Mouse (Mus musculus) CH12.LX (cell line): ENCODE results near the gene Sh3rf1. TPM values are rescaled to one million over a fixed set of nuclear protein-coding genes. Genes with fewer than 3 reads are reported as not detected.

Source experiments
- DNase-seq: peaks from one replicate; pipeline ENCODE4 v3.0.0-alpha.2; 2013; ENCODE audit errors: extremely low read depth
- H3K27ac ChIP-seq: 2 replicates; pipeline ENCODE4 v1.5.1; 2012; ENCODE audit warnings: low read depth, mild to moderate bottlenecking, control low read depth, moderate library complexity; ENCODE audit not compliant: insufficient read depth
- H3K27me3 ChIP-seq: replicated peaks from 2 replicates; pipeline ENCODE3; 2012; ENCODE audit warnings: inconsistent platforms
- H3K36me3 ChIP-seq, 2 experiments: replicated peaks in 1 of 2; 2 replicates each; pipeline versions ENCODE3 to v1.6.1; 2012; ENCODE audit warnings: inconsistent platforms in 1 of 2, low read length in 1 of 2, mild to moderate bottlenecking in 1 of 2, mixed read lengths in 1 of 2, moderate library complexity in 1 of 2; ENCODE audit not compliant: control insufficient read depth in 1 of 2, insufficient read depth in 1 of 2
- H3K4me1 ChIP-seq, 2 experiments: 2 replicates each; pipeline ENCODE4 v1.6.1; 2012; ENCODE audit warnings: inconsistent platforms in 1 of 2, moderate library complexity in 1 of 2; ENCODE audit not compliant: insufficient read depth in 2 of 2, control insufficient read depth in 1 of 2
- H3K4me2 ChIP-seq: 2 replicates; pipeline ENCODE4 v1.6.1; 2012; ENCODE audit warnings: low read depth, mild to moderate bottlenecking, control low read depth; ENCODE audit not compliant: poor library complexity, insufficient read depth, severe bottlenecking
- H3K4me3 ChIP-seq, 3 experiments: fragments of 150-350 bp in 1 of 3; sonication (generic) in 1 of 3; replicated peaks in 1 of 3; 2 replicates each; pipeline versions ENCODE3 to v1.5.1; 2011 to 2012; ENCODE audit warnings: low read depth in 2 of 3, low read length in 2 of 3, mild to moderate bottlenecking in 2 of 3, moderate library complexity in 2 of 3, control low read depth in 1 of 3, improper control_type of control experiment in 1 of 3, inconsistent platforms in 1 of 3, mixed read lengths in 1 of 3; ENCODE audit not compliant: poor library complexity in 1 of 3
- H3K79me2 ChIP-seq: replicated peaks from 2 replicates; pipeline ENCODE4 v1.6.1; 2012; ENCODE audit warnings: mild to moderate bottlenecking, moderate library complexity; ENCODE audit not compliant: control insufficient read depth, poor library complexity, insufficient read depth, severe bottlenecking; ENCODE audit errors: extremely low read depth
- H3K9ac ChIP-seq: 2 replicates; pipeline ENCODE4 v1.6.1; 2012; ENCODE audit warnings: low read depth, mild to moderate bottlenecking, control low read depth, moderate library complexity; ENCODE audit not compliant: insufficient read depth
- H3K9me3 ChIP-seq: replicated peaks from 2 replicates; pipeline ENCODE3; 2012; ENCODE audit warnings: low read length, inconsistent platforms, mixed read lengths
- BHLHE40 ChIP-seq: IDR thresholded peaks from 2 replicates; pipeline ENCODE4 v1.6.1; 2011; ENCODE audit warnings: mild to moderate bottlenecking, low read depth, low read length, improper control_type of control experiment
- CHD1 ChIP-seq: IDR thresholded peaks from 2 replicates; pipeline ENCODE4 v1.6.1; 2012; ENCODE audit warnings: low read depth, low read length, improper control_type of control experiment, inconsistent platforms
- CHD2 ChIP-seq: IDR thresholded peaks from 2 replicates; pipeline ENCODE4 v1.6.1; 2011; ENCODE audit warnings: low read length, improper control_type of control experiment
- CTCF ChIP-seq, 2 experiments: IDR thresholded peaks in 1 of 2; conservative IDR thresholded peaks in 1 of 2; 2 replicates each; pipeline ENCODE4 v1.5.1; 2011 to 2012; ENCODE audit warnings: low read depth in 2 of 2, low read length in 2 of 2, improper control_type of control experiment in 1 of 2, inconsistent platforms in 1 of 2, mild to moderate bottlenecking in 1 of 2, moderate library complexity in 1 of 2
- E2F4 ChIP-seq: IDR thresholded peaks from 2 replicates; pipeline ENCODE4 v1.6.1; 2011; ENCODE audit warnings: low read depth, low read length, improper control_type of control experiment; ENCODE audit not compliant: insufficient replicate concordance
- EP300 ChIP-seq: IDR thresholded peaks from 2 replicates; pipeline ENCODE4 v1.6.1; 2011; ENCODE audit warnings: low read length, improper control_type of control experiment
- ETS1 ChIP-seq: conservative IDR thresholded peaks from 2 replicates; pipeline ENCODE4 v1.6.1; 2012; ENCODE audit warnings: low read depth, mild to moderate bottlenecking, inconsistent platforms, low read length, improper control_type of control experiment, moderate library complexity
- IRF4 ChIP-seq: IDR thresholded peaks from 2 replicates; pipeline ENCODE4 v1.6.1; 2014; ENCODE audit warnings: low read depth, mild to moderate bottlenecking, inconsistent platforms, low read length, improper control_type of control experiment
- JUN ChIP-seq: IDR thresholded peaks from 2 replicates; pipeline ENCODE4 v1.6.1; 2011; ENCODE audit warnings: low read depth, mild to moderate bottlenecking, low read length, improper control_type of control experiment, moderate library complexity; ENCODE audit not compliant: insufficient read depth
- JUND ChIP-seq: conservative IDR thresholded peaks from 2 replicates; pipeline ENCODE4 v1.6.1; 2011; ENCODE audit warnings: low read depth, low read length, improper control_type of control experiment
- KAT2A ChIP-seq: IDR thresholded peaks from 2 replicates; pipeline ENCODE4 v1.6.1; 2012; ENCODE audit warnings: low read length, improper control_type of control experiment, inconsistent platforms; ENCODE audit not compliant: insufficient replicate concordance
- MAFK ChIP-seq: IDR thresholded peaks from 2 replicates; pipeline ENCODE4 v1.6.1; 2011; ENCODE audit warnings: low read length, improper control_type of control experiment; ENCODE audit not compliant: insufficient replicate concordance
- MAX ChIP-seq: IDR thresholded peaks from 2 replicates; pipeline ENCODE4 v1.6.1; 2011; ENCODE audit warnings: low read length, improper control_type of control experiment
- MAZ ChIP-seq: IDR thresholded peaks from 2 replicates; pipeline ENCODE4 v1.6.1; 2012; ENCODE audit warnings: low read depth, mild to moderate bottlenecking, inconsistent platforms, low read length, improper control_type of control experiment, moderate library complexity
- MEF2A ChIP-seq: IDR thresholded peaks from 2 replicates; pipeline ENCODE4 v1.6.1; 2014; ENCODE audit warnings: low read depth, mild to moderate bottlenecking, inconsistent platforms, low read length, improper control_type of control experiment, borderline replicate concordance
- MXI1 ChIP-seq: IDR thresholded peaks from 2 replicates; pipeline ENCODE4 v1.6.1; 2011; ENCODE audit warnings: mild to moderate bottlenecking, low read depth, low read length, improper control_type of control experiment
- MYC ChIP-seq: IDR thresholded peaks from 2 replicates; pipeline ENCODE4 v1.6.1; 2011; ENCODE audit warnings: low read depth, mild to moderate bottlenecking, improper control_type of control experiment, low read length
- NELFE ChIP-seq: IDR thresholded peaks from 2 replicates; pipeline ENCODE4 v1.6.1; 2011; ENCODE audit warnings: low read depth, low read length, improper control_type of control experiment
- NRF1 ChIP-seq: IDR thresholded peaks from 2 replicates; pipeline ENCODE4 v1.6.1; 2014; ENCODE audit warnings: low read depth, mild to moderate bottlenecking, inconsistent platforms, low read length, improper control_type of control experiment, moderate library complexity
- POLR2AphosphoS2 ChIP-seq: IDR thresholded peaks from 2 replicates; pipeline ENCODE4 v1.6.1; 2011; ENCODE audit warnings: low read depth, low read length, improper control_type of control experiment
- RAD21 ChIP-seq: IDR thresholded peaks from 2 replicates; pipeline ENCODE4 v1.6.1; 2011; ENCODE audit warnings: low read depth, mild to moderate bottlenecking, low read length, improper control_type of control experiment, moderate library complexity
- RCOR1 ChIP-seq: conservative IDR thresholded peaks from 2 replicates; pipeline ENCODE4 v1.6.1; 2012; ENCODE audit warnings: low read depth, mild to moderate bottlenecking, inconsistent platforms, low read length, improper control_type of control experiment
- SIN3A ChIP-seq: IDR thresholded peaks from 2 replicates; pipeline ENCODE4 v1.6.1; 2012; ENCODE audit warnings: low read length, improper control_type of control experiment, inconsistent platforms
- SMC3 ChIP-seq: IDR thresholded peaks from 2 replicates; pipeline ENCODE4 v1.6.1; 2011; ENCODE audit warnings: low read depth, low read length, improper control_type of control experiment
- TBP ChIP-seq: conservative IDR thresholded peaks from 2 replicates; pipeline ENCODE4 v1.6.1; 2011; ENCODE audit warnings: low read depth, low read length, improper control_type of control experiment
- TCF12 ChIP-seq: IDR thresholded peaks from 2 replicates; pipeline ENCODE4 v1.6.1; 2014; ENCODE audit warnings: low read depth, mild to moderate bottlenecking, inconsistent platforms, low read length, improper control_type of control experiment
- USF1 ChIP-seq: IDR thresholded peaks from 2 replicates; pipeline ENCODE4 v1.6.1; 2014; ENCODE audit warnings: low read depth, mild to moderate bottlenecking, inconsistent platforms, low read length, improper control_type of control experiment
- ZNF384 ChIP-seq: IDR thresholded peaks from 2 replicates; pipeline ENCODE4 v1.6.1; 2012; ENCODE audit warnings: low read depth, low read length, improper control_type of control experiment, inconsistent platforms
- dilution Hi-C: fragments of 300-500 bp; cut with MboI; formaldehyde crosslinking; loops from 2 replicates; pipeline ENCODE4 v1.14.3; 2020; ENCODE audit warnings: low sequenced_read_pairs; ENCODE audit not compliant: extremely low pct_unique_long_range_greater_than_20kb, extremely low pct_ligation_motif_present
- in situ Hi-C: fragments of 300-500 bp; cut with MboI; formaldehyde crosslinking; loops from 3 replicates; pipeline ENCODE4 v1.14.3; 2019; ENCODE audit warnings: low sequenced_read_pairs, low pct_ligation_motif_present, low pct_unique_long_range_greater_than_20kb, mixed read lengths
- polyA plus RNA-seq: library from polyadenylated mRNA; unstranded; fragments of >175 nt; gene quantifications from 2 replicates; pipeline ENCODE4 v1.2.1, GENCODE M21; 2012; ENCODE audit warnings: low read depth; ENCODE audit not compliant: insufficient read length
- total RNA-seq, 2 experiments: library from RNA; depleted of rRNA; stranded (reverse); fragments of 300-350 nt in 1 of 2; fragments of >200 nt in 1 of 2; gene quantifications; 2 replicates each; pipeline ENCODE4 v1.2.3; 2012 to 2014

Gene Sh3rf1
- total and polyA plus RNA-seq, 3 experiments: 6.0 to 16.8 (median 10.6) TPM

GRCm38 (mm10) chr8:61390307-61391057 lies 166.8 kb downstream of the Sh3rf1 start:
- no peak overlapping the region for H3K9ac ChIP-seq
- H3K9me3 ChIP-seq: no peaks in the 10 kb centered on the region
- DNase-seq: peak; percentile 32
- H3K27me3 ChIP-seq: no peaks in the 10 kb centered on the region
- H3K4me1 ChIP-seq: peaks cover 5 to 35% of the 10 kb centered on the region in 2 experiments; a peak in 3 of 4 replicates
- in situ Hi-C loops: no loop called here
- H3K79me2 ChIP-seq: no peaks in the 10 kb centered on the region
- no peak overlapping the region for H3K4me3 ChIP-seq
- TF ChIP-seq E2F4 (no peak), NELFE (no peak), MXI1 (no peak), CTCF (conservative IDR thresholded peaks at IDR 0.05 in 1 of 2, IDR thresholded peaks at IDR 0.05 in 1 of 2; ENCODE audit: low read depth in 2 of 2, low read length in 2 of 2) (no peak), BHLHE40 (no peak), MAZ (no peak), ZNF384 (no peak), JUN (no peak), MAFK (no peak), MEF2A (no peak), TBP (no peak), CHD1 (no peak), NRF1 (no peak), POLR2AphosphoS2 (no peak), KAT2A (no peak), RCOR1 (no peak), IRF4 (no peak), ETS1 (no peak)
- TF ChIP-seq, all 38 proteins: peak for 0
- H3K27ac ChIP-seq: no peak overlapping the region
- peaks cover 26 to 73% of the 10 kb centered on the region in 2 experiments for H3K36me3 ChIP-seq
- no peak overlapping the region for H3K4me2 ChIP-seq
- dilution Hi-C loops: no loop called here

DNA sequence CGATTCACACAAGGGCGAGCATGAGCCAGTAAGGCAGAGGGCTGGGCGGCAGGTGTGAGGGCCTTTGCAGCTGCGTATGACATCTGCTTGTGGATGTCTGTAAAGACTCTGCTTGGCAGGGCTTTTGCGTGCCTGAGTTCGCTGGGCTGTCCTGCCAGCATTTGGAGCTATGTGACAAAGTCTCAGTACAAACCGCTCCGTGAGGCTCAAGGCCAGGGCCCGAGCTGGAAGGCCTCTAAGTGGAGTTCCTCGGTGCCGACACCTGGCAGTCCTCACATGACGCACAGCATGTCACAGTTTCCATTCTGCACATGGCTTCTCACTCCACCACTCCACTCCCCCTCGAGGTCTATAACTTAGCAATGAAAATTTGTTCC lies 167.4 kb downstream of the Sh3rf1 start:
- TF ChIP-seq RAD21 (no peak), JUN (peak; percentile 75), MYC (peak; percentile 81), TCF12 (peak; percentile 62; the same call in 1 of the 2 replicates), CTCF (conservative IDR thresholded peaks at IDR 0.05 in 1 of 2, IDR thresholded peaks at IDR 0.05 in 1 of 2; ENCODE audit: low read depth in 2 of 2, low read length in 2 of 2) (no peak), EP300 (peak; percentile 71), IRF4 (peak; percentile 41; the same call in 1 of the 2 replicates), RCOR1 (no peak), BHLHE40 (peak; percentile 90), JUND (0 out of 2 replicates have a peak, but pooled peaks have one; percentile 37), ETS1 (peak; percentile 73), KAT2A (no peak), MAX (peak; percentile 95), USF1 (peak; percentile 27), SMC3 (peak; percentile 11; the same call in 1 of the 2 replicates), CHD2 (0 out of 2 replicates have a peak, but pooled peaks have one; percentile 13), MEF2A (peak; percentile 32; the same call in 1 of the 2 replicates), MXI1 (peak; percentile 47; the same call in 1 of the 2 replicates), SIN3A (0 out of 2 replicates have a peak, but pooled peaks have one; percentile 20)
- H3K79me2 ChIP-seq: no peaks in the 10 kb centered on the region
- no peak overlapping the region for H3K27ac ChIP-seq
- no peak overlapping the region for H3K9ac ChIP-seq
- in situ Hi-C loops (no loop called here), dilution Hi-C loops (no loop called here)
- no peak overlapping the region for H3K4me3 ChIP-seq
- H3K4me1 ChIP-seq: peaks cover 5 to 35% of the 10 kb centered on the region in 2 experiments; a peak in 3 of 4 replicates
- H3K9me3 ChIP-seq: no peaks in the 10 kb centered on the region
- no peaks in the 10 kb centered on the region for H3K27me3 ChIP-seq
- H3K4me2 ChIP-seq: no peak overlapping the region
- H3K36me3 ChIP-seq: peaks cover 22 to 69% of the 10 kb centered on the region in 2 experiments
- DNase-seq: peak; percentile 57
